Mouse (Mus musculus) neural tube, embryonic 15.5 days (tissue): ENCODE measurements around the gene Asf1b. TPM values are rescaled to one million over a fixed set of nuclear protein-coding genes. Genes with fewer than 3 reads are reported as not detected.

ENCODE experiments used
- ATAC-seq: fragments of 200-750 bp; cut with Nextera tagmentation; 2 replicates; pipeline ENCODE4 v1.8.0; 2017; ENCODE audit warnings: mild to moderate bottlenecking, moderate TSS enrichment, moderate library complexity; ENCODE audit not compliant: low FRiP score
- H3K27ac ChIP-seq: fragments of 300-500 bp; sonication (generic); replicated peaks from 2 replicates; pipeline ENCODE4 v1.5.1; 2015; ENCODE audit warnings: mild to moderate bottlenecking, inconsistent platforms
- H3K27me3 ChIP-seq: fragments of 300-500 bp; sonication (generic); replicated peaks from 2 replicates; pipeline ENCODE4 v1.6.1; 2015; ENCODE audit warnings: inconsistent platforms
- H3K36me3 ChIP-seq: fragments of 300-500 bp; sonication (generic); 2 replicates; pipeline ENCODE4 v1.6.1; 2015; ENCODE audit warnings: inconsistent platforms
- H3K4me1 ChIP-seq: fragments of 300-500 bp; sonication (generic); 2 replicates; pipeline ENCODE4 v1.6.1; 2015; ENCODE audit warnings: inconsistent platforms
- H3K4me2 ChIP-seq: fragments of 300-500 bp; sonication (generic); 2 replicates; pipeline ENCODE4 v1.6.1; 2015; ENCODE audit warnings: inconsistent platforms, mild to moderate bottlenecking, moderate library complexity
- H3K4me3 ChIP-seq: fragments of 300-500 bp; sonication (generic); replicated peaks from 2 replicates; pipeline ENCODE4 v1.5.1; 2015; ENCODE audit warnings: mild to moderate bottlenecking, inconsistent platforms
- H3K9ac ChIP-seq: fragments of 300-500 bp; sonication (generic); replicated peaks from 2 replicates; pipeline ENCODE4 v1.6.1; 2015; ENCODE audit warnings: mild to moderate bottlenecking, inconsistent platforms
- H3K9me3 ChIP-seq: fragments of 300-500 bp; sonication (generic); replicated peaks from 2 replicates; pipeline ENCODE4 v1.6.1; 2016; ENCODE audit warnings: inconsistent platforms
- WGBS: fragments of 180-500 bp; shearing (Covaris S2); methylation state at CpG from one replicate; pipeline ENCODE4 v1.1.7; 2015; ENCODE audit warnings: mixed read lengths; 5-methylcytosine and 5-hydroxymethylcytosine counted together
- polyA plus RNA-seq: library from polyadenylated mRNA; unstranded; fragments of >200 nt; fragmentation: Nextera tagmentation; extraction: Ambion mirVana; gene quantifications from 2 replicates; pipeline ENCODE4 v1.2.1, GENCODE M21; 2015

Gene Asf1b
- polyA plus RNA-seq = 8.0 and 24.4 TPM in 2 replicates

DNA sequence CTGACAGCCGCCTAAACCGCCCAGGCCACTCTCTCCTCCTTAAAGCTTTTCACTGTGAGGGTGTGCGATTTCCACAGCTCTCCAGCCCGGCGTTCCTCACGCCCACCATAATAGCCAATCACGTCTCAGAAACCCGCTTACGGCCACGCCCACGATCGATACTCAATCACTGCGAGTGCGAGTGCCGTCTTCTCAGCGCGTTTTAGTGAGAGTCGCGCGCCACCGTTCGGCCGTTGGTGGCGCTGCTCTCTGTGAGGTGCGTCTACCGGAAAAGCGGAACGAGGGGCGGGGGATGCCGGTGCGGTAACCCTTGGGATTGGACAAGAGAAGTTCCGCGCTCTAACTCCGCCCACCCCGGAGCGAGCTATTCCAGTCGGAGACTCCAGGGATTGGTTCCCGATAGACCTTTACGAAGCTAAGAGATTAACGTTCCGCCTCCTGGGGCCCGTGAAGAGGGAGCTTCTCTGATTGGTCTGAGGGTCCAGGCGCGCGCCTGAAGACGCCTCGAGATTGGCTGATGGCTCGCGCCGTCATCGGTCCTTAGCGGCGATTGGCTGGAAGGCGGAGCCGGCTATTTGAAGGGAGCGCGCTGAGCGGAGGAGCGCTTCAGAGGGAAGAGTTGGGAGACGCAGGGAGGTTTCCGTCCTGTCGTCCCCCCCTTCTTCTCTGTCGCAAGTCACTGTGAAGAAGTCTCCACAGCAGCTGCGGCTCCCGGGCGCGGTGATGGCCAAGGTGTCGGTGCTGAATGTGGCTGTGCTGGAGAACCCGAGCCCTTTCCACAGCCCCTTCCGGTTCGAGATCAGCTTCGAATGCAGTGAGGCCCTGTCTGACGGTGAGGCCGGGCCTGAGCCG lies at the start of gene Asf1b, which contains the start of gene Gm10644:
Asf1b (plus strand) TSS at position 402 of the 852 bp plus-strand sequence.
Gm10644 (minus strand) TSS at position 100 of the 852 bp plus-strand sequence.
- Histone ChIP-seq H3K27me3 (no peaks in the 10 kb centered on the region), H3K9me3 (no peaks in the 10 kb centered on the region), H3K4me3 (peak within 1 kb of the TSS; percentile 57), H3K4me2 (peak within 1 kb of the TSS; percentile 99), H3K36me3 (no peaks in the 10 kb centered on the region), H3K4me1 (peaks cover 15% of the 10 kb centered on the region), H3K9ac (peak within 1 kb of the TSS; percentile 58), H3K27ac (peak within 1 kb of the TSS; percentile 76)
- peak; percentile 98 for ATAC-seq
- whole genome bisulfite sequencing = under 1% methylated on average over 75 of the region's 75 CpGs

DNA sequence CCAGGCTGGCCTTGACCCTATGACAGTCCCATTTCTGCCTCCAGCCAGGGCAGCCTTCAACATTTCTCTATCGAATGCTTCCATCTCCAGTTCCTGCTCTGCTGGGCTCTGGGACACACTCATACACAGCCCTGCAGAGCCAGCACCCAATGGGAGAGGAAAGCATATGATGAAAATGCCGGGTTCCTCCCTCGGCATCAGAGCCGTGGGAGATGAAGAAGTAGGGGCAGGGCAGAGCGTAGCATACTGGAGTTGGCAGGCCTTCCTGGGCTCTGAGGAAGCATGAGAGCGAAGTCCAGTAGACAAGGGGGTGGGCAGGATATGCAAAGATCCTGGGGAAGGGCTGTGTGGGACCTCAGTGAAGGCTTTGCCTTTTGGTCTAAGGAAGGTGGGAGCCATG lies 46.7 kb upstream of the Asf1b start:
- Histone ChIP-seq H3K4me3 (no peak overlapping the region), H3K9me3 (no peaks in the 10 kb centered on the region), H3K4me2 (no peak overlapping the region), H3K4me1 (peaks cover 81% of the 10 kb centered on the region), H3K27me3 (no peaks in the 10 kb centered on the region), H3K36me3 (no peaks in the 10 kb centered on the region; the same call in 1 of the 2 replicates), H3K27ac (no peak overlapping the region), H3K9ac (no peak overlapping the region)
- WGBS = 85% methylated on average over 6 of the region's 6 CpGs
- no peak for ATAC-seq

DNA sequence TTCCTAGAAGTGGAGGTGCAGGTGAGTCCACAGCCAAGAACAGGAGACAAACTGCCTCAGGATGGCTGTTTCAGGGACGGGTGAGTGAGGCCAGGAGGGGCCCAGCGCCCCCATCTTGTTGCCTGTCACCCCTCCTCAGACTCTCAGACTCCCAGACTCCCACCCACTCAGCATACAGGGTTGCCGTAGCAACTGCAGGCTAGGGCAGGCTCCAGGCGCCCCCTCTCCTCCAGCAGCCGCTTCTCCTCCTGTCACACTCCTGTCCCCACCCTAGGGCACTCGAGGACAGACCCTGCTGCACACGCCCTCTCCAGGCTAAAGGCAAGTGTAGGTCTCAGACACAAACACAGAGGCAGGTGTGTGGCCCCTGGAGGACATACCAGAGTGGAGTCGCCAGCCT lies 46.0 kb upstream of the Asf1b start:
- Histone ChIP-seq H3K4me2 (no peak overlapping the region), H3K9me3 (no peaks in the 10 kb centered on the region), H3K27ac (no peak overlapping the region), H3K36me3 (no peaks in the 10 kb centered on the region; the same call in 1 of the 2 replicates), H3K27me3 (no peaks in the 10 kb centered on the region), H3K4me3 (no peak overlapping the region), H3K4me1 (peaks cover 81% of the 10 kb centered on the region), H3K9ac (no peak overlapping the region)
- 50% methylated on average over 8 of the region's 8 CpGs for WGBS
- ATAC-seq = no peak

DNA sequence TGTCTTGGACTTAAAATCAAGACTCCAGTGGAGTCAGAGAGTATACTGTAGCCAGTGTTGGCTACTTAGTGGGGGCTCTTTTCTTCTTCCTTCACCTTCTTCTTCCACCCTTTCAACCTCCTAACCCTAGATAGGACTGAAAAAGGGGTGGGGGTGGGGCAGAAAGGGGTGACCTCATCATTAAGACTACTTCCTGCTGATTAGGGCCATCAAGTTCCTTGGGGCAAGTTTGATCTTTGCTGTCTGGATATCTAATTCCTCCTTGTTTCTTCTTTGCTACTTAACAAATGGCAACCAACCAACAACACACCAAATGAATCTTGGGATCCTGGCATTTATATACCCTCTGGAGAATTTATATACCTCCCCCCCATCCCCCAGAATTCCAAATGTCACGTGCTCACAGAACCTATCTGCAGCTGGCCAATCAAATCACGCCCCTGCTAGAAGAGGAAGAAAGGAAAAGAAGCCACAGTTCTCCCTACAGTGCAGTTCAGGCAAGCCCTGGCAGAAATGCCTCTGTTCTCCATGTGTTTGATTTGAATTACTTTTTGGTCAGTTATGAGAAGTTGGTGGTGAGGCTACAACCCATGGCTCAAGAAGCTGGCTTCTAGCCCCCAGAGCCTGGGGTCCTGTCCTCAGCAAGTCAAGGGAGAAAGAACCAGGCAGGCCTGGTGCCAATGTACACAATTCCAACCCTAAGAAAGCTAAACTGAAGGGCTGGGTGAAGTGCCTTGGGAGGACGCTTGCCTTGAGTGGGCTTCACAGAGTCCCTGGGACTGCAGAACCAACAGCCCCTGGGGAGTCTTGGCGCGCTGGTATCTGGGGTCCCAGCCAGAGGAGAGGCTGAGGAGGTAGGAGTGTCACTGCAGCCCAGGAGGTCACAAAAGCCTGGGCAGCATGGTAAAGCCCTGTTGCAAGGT lies 43.2 kb upstream of the Asf1b start:
- Histone ChIP-seq H3K36me3 (no peaks in the 10 kb centered on the region), H3K9me3 (no peaks in the 10 kb centered on the region), H3K9ac (no peak overlapping the region), H3K4me3 (no peak overlapping the region), H3K27me3 (no peaks in the 10 kb centered on the region), H3K27ac (no peak overlapping the region), H3K4me1 (peaks cover 73% of the 10 kb centered on the region), H3K4me2 (no peak overlapping the region)
- ATAC-seq = no peak
- WGBS = 78% methylated on average over 5 of the region's 5 CpGs

DNA sequence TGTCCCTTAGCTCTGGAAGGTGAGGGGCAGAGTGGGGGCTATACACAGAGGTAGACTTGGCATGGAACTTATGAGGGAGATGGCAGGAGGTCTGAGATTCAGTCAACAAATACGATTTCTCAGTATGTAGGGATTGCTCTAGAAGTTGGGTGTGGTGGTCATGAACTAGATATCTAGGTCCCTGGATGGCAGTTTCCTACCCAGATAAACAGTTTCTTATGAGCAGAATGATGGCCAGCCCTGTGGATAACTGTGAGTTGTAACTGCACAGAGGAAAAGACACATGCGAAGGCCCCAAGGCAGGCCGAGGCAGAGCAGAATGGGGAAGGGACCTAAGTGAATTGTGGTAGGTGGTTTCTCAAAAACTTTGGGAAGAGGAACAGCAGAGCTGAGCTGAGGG lies 41.1 kb upstream of the Asf1b start:
- H3K9ac ChIP-seq = no peak overlapping the region
- H3K9me3 ChIP-seq = no peaks in the 10 kb centered on the region
- 86% methylated on average over 3 of the region's 3 CpGs for WGBS
- H3K4me3 ChIP-seq = no peak overlapping the region
- H3K36me3 ChIP-seq = peaks cover 9% of the 10 kb centered on the region
- no peaks in the 10 kb centered on the region for H3K27me3 ChIP-seq
- H3K4me1 ChIP-seq = peaks cover 53% of the 10 kb centered on the region
- H3K27ac ChIP-seq = no peak overlapping the region
- ATAC-seq = no peak
- no peak overlapping the region for H3K4me2 ChIP-seq

DNA sequence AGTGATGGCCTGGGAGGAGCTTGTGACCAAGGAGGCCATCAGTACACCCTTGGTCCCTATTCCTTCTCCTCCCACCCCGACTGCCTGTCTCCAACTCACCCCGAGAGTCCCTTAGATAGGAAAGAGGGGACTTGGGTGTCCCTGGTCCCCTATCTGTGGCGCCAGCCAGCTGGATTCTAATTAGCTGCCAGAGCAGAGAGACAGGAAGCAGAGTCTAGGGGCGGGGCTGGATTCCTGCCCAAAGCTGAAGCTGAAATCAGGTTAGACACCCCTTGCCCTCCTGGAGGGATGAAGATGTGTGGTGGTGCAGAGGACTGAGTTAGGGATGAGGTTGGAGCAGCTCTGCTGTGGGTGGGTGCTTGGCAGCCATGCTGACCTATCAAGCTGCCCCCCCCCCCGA lies 40.4 kb upstream of the Asf1b start:
- Histone ChIP-seq H3K4me2 (no peak overlapping the region), H3K36me3 (peaks cover 16% of the 10 kb centered on the region), H3K4me3 (no peak overlapping the region), H3K9ac (no peak overlapping the region), H3K9me3 (no peaks in the 10 kb centered on the region), H3K27ac (no peak overlapping the region), H3K27me3 (no peaks in the 10 kb centered on the region), H3K4me1 (peaks cover 48% of the 10 kb centered on the region)
- ATAC-seq = no peak
- 61% methylated on average over 5 of the region's 5 CpGs for WGBS

DNA sequence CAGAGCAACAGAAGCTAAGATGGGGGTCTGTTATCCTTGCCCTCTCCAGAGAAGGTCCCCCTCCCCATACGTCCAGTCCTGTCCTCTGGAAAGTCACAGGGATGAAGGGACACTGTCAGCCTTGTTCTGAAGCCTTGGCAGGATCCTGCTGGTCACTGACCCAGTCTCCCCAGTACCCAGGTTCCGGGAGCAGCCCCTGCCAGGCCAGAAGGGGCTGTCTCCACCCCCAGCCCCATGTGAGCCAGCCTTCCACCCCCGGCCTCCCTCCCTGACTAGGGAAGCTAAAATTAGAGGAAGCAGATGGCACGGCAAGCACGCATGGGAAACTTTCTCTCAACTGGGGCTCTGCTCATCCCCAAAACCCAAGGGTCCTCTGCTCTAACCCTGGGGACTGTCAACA lies 39.3 kb upstream of the Asf1b start:
- Histone ChIP-seq H3K9ac (no peak overlapping the region), H3K4me1 (peaks cover 40% of the 10 kb centered on the region), H3K4me3 (no peak overlapping the region), H3K4me2 (no peak overlapping the region), H3K27me3 (no peaks in the 10 kb centered on the region), H3K9me3 (no peaks in the 10 kb centered on the region), H3K36me3 (peaks cover 26% of the 10 kb centered on the region), H3K27ac (no peak overlapping the region)
- no peak for ATAC-seq
- WGBS = 65% methylated on average over 5 of the region's 5 CpGs

DNA sequence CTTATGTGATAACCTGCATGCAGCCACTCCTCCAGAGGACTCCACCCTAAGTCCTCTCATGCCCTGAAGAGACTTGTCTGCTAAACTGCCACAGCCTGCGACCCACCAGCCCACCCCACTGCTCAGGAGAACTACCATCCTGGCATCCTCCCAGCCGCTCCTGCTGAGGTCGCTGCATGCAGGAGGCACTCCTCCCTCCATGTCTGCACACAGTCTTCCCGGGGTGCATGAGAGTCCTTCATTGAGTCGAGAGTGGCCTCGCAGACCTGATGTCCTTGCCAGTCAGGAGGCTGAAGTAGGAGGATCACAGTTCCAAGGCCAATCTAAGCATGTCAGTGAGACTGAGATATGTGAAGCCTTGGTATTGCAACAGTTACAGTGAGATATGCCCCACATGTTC lies 37.7 kb upstream of the Asf1b start:
- Histone ChIP-seq H3K27ac (no peak overlapping the region), H3K9me3 (no peaks in the 10 kb centered on the region), H3K4me2 (no peak overlapping the region), H3K36me3 (peaks cover 40% of the 10 kb centered on the region), H3K9ac (no peak overlapping the region), H3K4me3 (no peak overlapping the region), H3K4me1 (peaks cover 30% of the 10 kb centered on the region), H3K27me3 (no peaks in the 10 kb centered on the region)
- WGBS = 80% methylated on average over 6 of the region's 6 CpGs
- ATAC-seq = no peak

DNA sequence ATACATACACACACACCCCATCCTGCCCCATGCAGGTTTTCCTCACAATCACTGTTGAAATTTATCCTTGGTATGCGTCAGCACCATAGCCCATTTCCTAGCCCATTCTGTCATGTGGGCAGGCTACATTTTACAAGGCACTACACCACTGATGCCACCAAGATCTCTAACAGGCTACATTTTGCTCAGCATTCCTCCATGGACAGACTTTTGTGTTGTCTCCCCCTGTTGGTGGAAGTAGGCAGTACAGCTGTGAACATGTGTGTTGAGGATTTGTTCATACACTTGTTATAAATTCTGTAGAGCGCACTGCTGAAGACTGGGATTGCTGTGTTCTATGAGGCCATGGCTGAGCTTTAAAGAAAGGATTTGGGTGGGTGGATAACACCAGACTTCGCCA lies 33.7 kb upstream of the Asf1b start:
- ATAC-seq = 0 out of 2 replicates have a peak, but pooled peaks have one; percentile 40
- no peak overlapping the region for H3K4me3 ChIP-seq
- H3K9me3 ChIP-seq = no peaks in the 10 kb centered on the region
- no peak overlapping the region for H3K4me2 ChIP-seq
- 79% methylated on average over 3 of the region's 3 CpGs for WGBS
- no peaks in the 10 kb centered on the region for H3K27me3 ChIP-seq
- 0 out of 2 replicates have a peak overlapping the region, but pooled peaks have one; percentile 24 for H3K27ac ChIP-seq
- no peaks in the 10 kb centered on the region for H3K4me1 ChIP-seq
- peaks cover 75% of the 10 kb centered on the region for H3K36me3 ChIP-seq
- H3K9ac ChIP-seq = no peak overlapping the region

DNA sequence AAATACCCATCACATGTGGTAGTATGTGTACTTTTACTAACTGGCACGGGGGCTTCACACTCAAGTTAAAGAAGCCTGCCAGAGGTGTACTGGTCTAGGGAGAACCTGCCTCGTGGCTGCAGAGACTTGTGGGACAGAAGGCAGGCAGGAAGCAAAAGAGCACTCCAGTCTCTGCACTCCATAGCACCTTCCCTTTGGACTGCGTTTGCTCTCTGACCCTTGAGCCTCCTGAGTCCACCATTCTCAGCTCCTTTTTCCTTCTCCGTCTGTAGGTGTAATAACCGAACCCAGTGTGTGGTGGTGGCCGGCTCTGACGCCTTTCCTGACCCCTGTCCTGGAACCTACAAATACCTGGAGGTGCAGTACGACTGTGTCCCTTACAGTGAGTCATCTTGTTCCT lies 32.6 kb upstream of the Asf1b start:
- no peak overlapping the region for H3K27ac ChIP-seq
- no peak overlapping the region for H3K9ac ChIP-seq
- no peak for ATAC-seq
- H3K4me1 ChIP-seq = no peaks in the 10 kb centered on the region
- H3K27me3 ChIP-seq = no peaks in the 10 kb centered on the region
- no peaks in the 10 kb centered on the region for H3K9me3 ChIP-seq
- 96% methylated on average over 8 of the region's 8 CpGs for WGBS
- no peak overlapping the region for H3K4me3 ChIP-seq
- peaks cover 79% of the 10 kb centered on the region for H3K36me3 ChIP-seq
- H3K4me2 ChIP-seq = no peak overlapping the region

DNA sequence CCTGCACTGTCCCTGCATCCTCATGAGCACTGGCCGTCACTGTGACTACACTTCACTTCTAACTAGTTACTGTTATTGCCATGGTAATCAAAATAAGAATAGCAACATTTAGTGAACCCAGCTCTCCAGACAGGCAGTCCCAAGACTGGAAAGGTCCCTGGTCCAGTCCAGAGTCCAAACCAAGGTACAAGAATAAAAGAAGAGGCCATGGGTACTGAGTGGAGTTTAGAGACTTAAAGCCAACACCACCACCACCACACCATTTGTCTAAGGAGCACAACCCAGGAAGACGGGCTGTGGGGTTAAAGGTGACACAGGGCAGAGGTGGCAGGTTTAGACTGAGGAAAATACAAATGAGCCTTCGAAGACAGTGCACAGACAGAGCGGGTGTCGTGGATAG lies 30.7 kb upstream of the Asf1b start:
- Histone ChIP-seq H3K9me3 (no peaks in the 10 kb centered on the region), H3K4me2 (no peak overlapping the region), H3K9ac (no peak overlapping the region), H3K36me3 (peaks cover 81% of the 10 kb centered on the region), H3K4me1 (no peaks in the 10 kb centered on the region), H3K27me3 (no peaks in the 10 kb centered on the region), H3K4me3 (no peak overlapping the region), H3K27ac (no peak overlapping the region)
- WGBS = 83% methylated on average over 5 of the region's 5 CpGs
- no peak for ATAC-seq
